Mouse (Mus musculus) embryonic fibroblast, embryonic 13.5 days (primary cell): ENCODE results near the gene Trp53inp2.

Source experiments
- CTCF ChIP-seq: IDR thresholded peaks from 2 replicates; pipeline ENCODE4 v1.5.1; 2011; ENCODE audit warnings: mild to moderate bottlenecking, control low read depth, low read length, moderate library complexity, borderline replicate concordance; ENCODE audit not compliant: insufficient read depth
- POLR2A ChIP-seq: IDR thresholded peaks from 2 replicates; pipeline ENCODE4 v1.6.1; 2011; ENCODE audit warnings: low read depth, mild to moderate bottlenecking, control low read depth, low read length, moderate library complexity

- TF ChIP-seq POLR2A (peak; percentile 81), CTCF (no peak)
These were observed 23.8 kb upstream of the Trp53inp2 start, which contains the start of gene Pigu for GRCm38 (mm10) chr2:155356971-155357591.
